Mouse (Mus musculus) ES-Bruce4 (cell line): ENCODE measurements around the gene Gm10277.

Experiments
- CTCF ChIP-seq: IDR thresholded peaks from one replicate; pipeline ENCODE4 v1.8.1; 2011; ENCODE audit warnings: low read depth, low read length
- POLR2A ChIP-seq: IDR thresholded peaks from one replicate; pipeline ENCODE4 v1.8.1; 2011; ENCODE audit warnings: low read length; ENCODE audit not compliant: insufficient read depth

DNA sequence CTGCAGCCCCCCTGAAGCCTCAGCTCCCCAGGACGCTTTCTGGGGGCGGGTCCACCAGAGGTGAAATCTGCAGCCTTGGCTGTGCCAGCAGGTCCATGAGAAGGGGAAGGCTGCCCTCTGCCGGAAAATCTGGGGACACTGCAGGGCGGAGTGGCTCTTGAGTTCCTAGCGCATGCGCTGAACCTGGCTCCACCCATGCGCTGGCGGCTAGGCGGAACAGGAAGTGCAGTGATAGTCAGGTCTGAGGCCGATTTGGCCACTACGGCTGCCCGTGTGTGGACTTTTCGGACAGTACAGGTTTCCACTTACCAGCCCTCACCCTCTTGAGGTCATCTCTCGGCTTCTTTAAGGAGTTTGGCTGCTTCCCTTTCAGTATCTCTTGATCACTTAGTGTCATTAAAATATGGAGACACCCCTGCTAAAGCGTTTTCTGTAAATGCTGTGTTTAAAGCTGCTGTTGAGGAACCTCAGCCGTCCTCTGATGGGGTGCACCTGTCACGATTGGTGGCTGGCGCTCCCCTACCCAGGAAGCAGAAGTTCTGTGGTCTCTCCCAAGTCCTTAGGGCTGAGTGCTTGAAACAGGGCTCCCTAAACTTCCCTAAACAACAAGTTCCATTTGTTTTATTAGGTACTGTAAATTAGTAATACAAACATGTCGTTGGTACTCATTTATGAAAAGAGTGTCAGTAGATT, 5.8 kb upstream of the Gm10277 start:
- TF ChIP-seq CTCF (peak; percentile 95), POLR2A (peak; percentile 50)
